Comparison of ENCODE assay signal across 8 mouse cellular contexts in genomic region chr9:64667513-64667912, GRCm38 (mm10).
DNase-seq lines count a peak whose midpoint lies in the region; ATAC-seq and TF ChIP-seq lines count a peak whose summit lies in the region.

No protein-coding gene starts in this region.

- no peak overlapping the region for H3K27ac ChIP-seq in embryonic facial prominence, embryonic 14.5 days (replicated peaks; ENCODE audit: low read depth, low read length)
- no peak overlapping the region for H3K27ac ChIP-seq in liver, embryonic 14.5 days

- H3K4me3 ChIP-seq in embryonic facial prominence, embryonic 14.5 days (ENCODE audit: low read depth, low read length), result no peak overlapping the region
- H3K4me3 ChIP-seq in liver, embryonic 14.5 days (ENCODE audit: insufficient read depth in 1 of 2, low read depth in 2 of 2, low read length in 2 of 2), result no peak overlapping the region

- H3K36me3 ChIP-seq in embryonic facial prominence, embryonic 14.5 days (ENCODE audit: control insufficient read depth, insufficient read depth, low read length), result no peaks in the 10 kb centered on the region
- no peaks in the 10 kb centered on the region for H3K36me3 ChIP-seq in liver, embryonic 14.5 days (replicated peaks; ENCODE audit: control insufficient read depth, insufficient read depth, low read depth)

- intact Hi-C loops in heart, postnatal 10 days (cut with DNase I), result no loop called here

- H3K4me1 ChIP-seq in embryonic facial prominence, embryonic 14.5 days (ENCODE audit: control insufficient read depth, insufficient read depth, low read length), result no peaks in the 10 kb centered on the region
- H3K4me1 ChIP-seq in liver, embryonic 14.5 days (replicated peaks; ENCODE audit: control insufficient read depth in 2 of 2, insufficient read depth in 2 of 2, low read length in 1 of 2), result peaks cover 2 to 7% of the 10 kb centered on the region in 2 experiments; a peak in 3 of 4 replicates

- peak; percentile 71; the same call in 1 of the 2 replicates for ATAC-seq in embryonic facial prominence, embryonic 14.5 days (ENCODE audit: low read depth)
- 0 out of 2 replicates have a peak, but pooled peaks have one; percentile 12 for ATAC-seq in liver, embryonic 14.5 days (ENCODE audit: insufficient read depth)
- no peak for ATAC-seq in megakaryocyte, adult 5-6 weeks (ENCODE audit: poor library complexity, severe bottlenecking)

- DNase-seq in heart, postnatal 10 days, result peak; percentile 42 to 48
- no peak for DNase-seq in heart, adult 8-10 months (ENCODE audit: low spot score)
- peak; percentile 90 for DNase-seq in ES-CJ7 (ENCODE audit: low read depth, low spot score)
- DNase-seq in embryonic facial prominence, embryonic 14.5 days (ENCODE audit: low spot score), result peak; percentile 71
- DNase-seq in liver, embryonic 14.5 days (ENCODE audit: low read depth in 3 of 3, low spot score in 3 of 3), result peak; percentile 44 to 55 (median 54)
- DNase-seq in cerebellum, adult 8-10 months, result no peak
- no peak for DNase-seq in left cerebral cortex, adult 8-10 months (ENCODE audit: low spot score in 2 of 2)

- H3K9me3 ChIP-seq in embryonic facial prominence, embryonic 14.5 days (ENCODE audit: control insufficient read depth, low read length), result no peaks in the 10 kb centered on the region
- no peaks in the 10 kb centered on the region for H3K9me3 ChIP-seq in liver, embryonic 14.5 days (ENCODE audit: control insufficient read depth, low read length)

- H3K4me2 ChIP-seq in embryonic facial prominence, embryonic 14.5 days (ENCODE audit: low read depth, low read length), result no peak overlapping the region
- no peak overlapping the region for H3K4me2 ChIP-seq in liver, embryonic 14.5 days (ENCODE audit: low read depth)

- H3K27me3 ChIP-seq in embryonic facial prominence, embryonic 14.5 days (replicated peaks; ENCODE audit: control insufficient read depth, insufficient read depth, low read length), result no peaks in the 10 kb centered on the region
- H3K27me3 ChIP-seq in liver, embryonic 14.5 days (ENCODE audit: control insufficient read depth, insufficient read depth, low read length), result no peaks in the 10 kb centered on the region

- no peak overlapping the region for H3K9ac ChIP-seq in embryonic facial prominence, embryonic 14.5 days (ENCODE audit: low read depth, low read length)
- no peak overlapping the region for H3K9ac ChIP-seq in liver, embryonic 14.5 days (replicated peaks)

- TF ChIP-seq CTCF in liver, embryonic 14.5 days (IDR thresholded peaks at IDR 0.05; ENCODE audit: low read depth), result no peak

- no peak for TF ChIP-seq EP300 in liver, embryonic 14.5 days (IDR thresholded peaks at IDR 0.05; ENCODE audit: low read depth)

- 11% methylated on average over 5 of the region's 5 CpGs for WGBS in embryonic facial prominence, embryonic 14.5 days
- 3% methylated on average over 5 of the region's 5 CpGs for WGBS in liver, embryonic 14.5 days (ENCODE audit: insufficient replicate concordance)

Comparison
In these comparisons a context has a peak if more than half of its experiments do, and no peak if none do; other contexts are left out.
1. DNase-seq: peak in heart, postnatal 10 days (2 of 2), ES-CJ7 (single experiment), embryonic facial prominence, embryonic 14.5 days (single experiment) and liver, embryonic 14.5 days (3 of 3); none in heart, adult 8-10 months (single experiment), cerebellum, adult 8-10 months (single experiment) and left cerebral cortex, adult 8-10 months (0 of 2).